Mouse (Mus musculus) left cerebral cortex, adult 2 months (tissue): ENCODE data around the gene Nfam1. TPM values are rescaled to one million over a fixed set of nuclear protein-coding genes. Genes with fewer than 3 reads are reported as not detected.
"Not testable (repeated sequence)": the region's sequence is repeated elsewhere in the genome, so short reads cannot be mapped to it uniquely, and the experiment has no call there.

ENCODE experiments used
- DNase-seq, 2 experiments: peaks; one replicate each; pipeline ENCODE4 v3.0.0; 2021 to 2022; ENCODE audit warnings: low spot score in 2 of 2, mixed read lengths in 1 of 2; ENCODE audit errors: extremely low spot score in 1 of 2
- H3K27ac ChIP-seq: fragments of 200-600 bp; 2 replicates; pipeline ENCODE4 v1.8.1; 2022
- H3K4me3 ChIP-seq: fragments of 200-600 bp; 2 replicates; pipeline ENCODE4 v1.8.1; 2022
- CTCF ChIP-seq: fragments of 200-600 bp; IDR thresholded peaks from 2 replicates; pipeline ENCODE4 v1.8.1; 2022; ENCODE audit warnings: antibody characterized with exemption, mild to moderate bottlenecking, moderate library complexity
- intact Hi-C: fragments of 180-260 bp; cut with DNase I; formaldehyde crosslinking; loops from one replicate; pipeline ENCODE4 v1.15.1; 2025
- total RNA-seq, 2 experiments: library from RNA; stranded (reverse); gene quantifications; 2 replicates each; pipeline ENCODE4 v1.2.3; 2021

Nfam1 gene
- total RNA-seq, 2 experiments from 2014 or later, result 2.2 to 2.8 TPM

- DNase-seq, result peak; percentile 60 to 65
- H3K27ac ChIP-seq, result peak overlapping the region; percentile 94
- peak overlapping the region; percentile 58 for H3K4me3 ChIP-seq
- TF ChIP-seq CTCF, result no peak
- intact Hi-C loops, result loop anchor here (5.0 kb wide), 1 partner anchor 61 kb away; no protein-coding TSS in a partner anchor
Observed at GRCm38 (mm10) chr15:83056378-83057083, 23.4 kb upstream of the Nfam1 start.

- Histone ChIP-seq H3K4me3 (no peak overlapping the region), H3K27ac (no peak overlapping the region)
- intact Hi-C loops, result loop anchor here (5.0 kb wide), 1 partner anchor 62 kb away; no protein-coding TSS in a partner anchor
- no peak for DNase-seq
- TF ChIP-seq CTCF, result no peak
Observed at GRCm38 (mm10) chr15:83055569-83055968, 22.5 kb upstream of the Nfam1 start.

- DNase-seq, result no peak
- intact Hi-C loops, result no loop called here
- Histone ChIP-seq H3K4me3 (no peak overlapping the region), H3K27ac (no peak overlapping the region)
- TF ChIP-seq CTCF, result no peak
Observed at GRCm38 (mm10) chr15:83053261-83053660, 20.2 kb upstream of the Nfam1 start.

- intact Hi-C loops, result no loop called here
- DNase-seq, result no peak
- Histone ChIP-seq H3K4me3 (no peak overlapping the region), H3K27ac (no peak overlapping the region)
- no peak for TF ChIP-seq CTCF
Observed at GRCm38 (mm10) chr15:83052341-83053104, 19.4 kb upstream of the Nfam1 start.

- TF ChIP-seq CTCF, result no peak
- no peak overlapping the region for H3K27ac ChIP-seq
- intact Hi-C loops, result no loop called here
- no peak for DNase-seq
- H3K4me3 ChIP-seq, result no peak overlapping the region
Observed at GRCm38 (mm10) chr15:83046730-83047129, 13.6 kb upstream of the Nfam1 start.

- Histone ChIP-seq H3K27ac (no peak overlapping the region), H3K4me3 (no peak overlapping the region)
- TF ChIP-seq CTCF, result peak; percentile 31
- no peak for DNase-seq
- intact Hi-C loops, result no loop called here
Observed at GRCm38 (mm10) chr15:83046308-83046707, 13.2 kb upstream of the Nfam1 start.

GRCm38 (mm10) chr15:83045565-83045964 lies 12.5 kb upstream of the Nfam1 start:
- H3K27ac ChIP-seq, DNase-seq, H3K4me3 ChIP-seq, intact Hi-C loops: not testable (repeated sequence)

GRCm38 (mm10) chr15:83043362-83043708 lies 10.2 kb upstream of the Nfam1 start:
- Histone ChIP-seq H3K27ac (peak overlapping the region; percentile 55; the same call in 1 of the 2 replicates), H3K4me3 (no peak overlapping the region; the same call in 1 of the 2 replicates)
- no peak for DNase-seq
- intact Hi-C loops, result no loop called here
- TF ChIP-seq CTCF, result no peak

- Histone ChIP-seq H3K27ac (peak overlapping the region; percentile 55), H3K4me3 (peak overlapping the region; percentile 2)
- intact Hi-C loops, result no loop called here
- DNase-seq, result no peak
- no peak for TF ChIP-seq CTCF
Observed at GRCm38 (mm10) chr15:83042655-83043361, 9.7 kb upstream of the Nfam1 start.

- Histone ChIP-seq H3K27ac (no peak overlapping the region), H3K4me3 (no peak overlapping the region)
- no peak for TF ChIP-seq CTCF
- intact Hi-C loops, result no loop called here
- no peak for DNase-seq
Observed at GRCm38 (mm10) chr15:83040156-83040555, 7.0 kb upstream of the Nfam1 start.

- H3K27ac ChIP-seq, result no peak overlapping the region
- no peak for DNase-seq
- TF ChIP-seq CTCF, result no peak
- intact Hi-C loops, result no loop called here
- H3K4me3 ChIP-seq, result no peak overlapping the region
Observed at GRCm38 (mm10) chr15:83038812-83039211, 5.7 kb upstream of the Nfam1 start.
